Mouse (Mus musculus): ENCODE measurements around the gene Naglu. TPM values are rescaled to one million over a fixed set of nuclear protein-coding genes. Genes with fewer than 3 reads are reported as not detected.

Gene Naglu
- total RNA-seq, 2 experiments from 2014 or later: 8.3 TPM

DNA sequence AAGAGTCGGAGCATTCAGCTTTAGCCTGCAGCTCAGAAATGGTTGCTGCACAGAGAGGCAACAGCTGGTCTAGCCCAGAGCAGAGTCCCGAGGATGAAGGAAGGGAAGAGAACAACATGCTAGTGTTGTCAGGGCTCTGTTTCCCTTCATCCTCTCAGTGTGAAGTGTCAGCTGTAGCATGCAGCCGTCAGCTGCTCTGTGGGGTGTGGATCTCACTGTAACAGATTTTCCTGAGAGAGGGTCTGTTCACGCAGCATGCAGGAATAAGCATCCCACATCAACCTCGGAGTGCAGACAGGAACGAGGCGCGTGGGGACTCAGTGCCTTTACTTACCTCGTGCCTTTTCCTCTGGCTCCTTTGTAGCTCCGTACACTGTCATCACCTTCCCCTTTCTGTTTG, 32.0 kb upstream of the Naglu start:
- no peak overlapping the region for H3K4me3 ChIP-seq
- no peak for DNase-seq (ENCODE audit: extremely low spot score in 1 of 2, low spot score in 2 of 2)
- no peak for TF ChIP-seq CTCF (IDR thresholded peaks at IDR 0.05)
- H3K27ac ChIP-seq: no peak overlapping the region
- intact Hi-C loops (cut with DNase I): no loop called here

- intact Hi-C loops (cut with DNase I): loop anchor here (2.0 kb wide), 1 partner anchor 15 kb away; no protein-coding TSS in a partner anchor
- no peak for TF ChIP-seq CTCF (IDR thresholded peaks at IDR 0.05)
- 0 out of 2 replicates have a peak overlapping the region, but pooled peaks have one; percentile 15 for H3K27ac ChIP-seq
Observed at GRCm38 (mm10) chr11:101045826-101046225, 24.0 kb upstream of the Naglu start.

GRCm38 (mm10) chr11:101046440-101046839, 23.4 kb upstream of the Naglu start:
- DNase-seq (ENCODE audit: extremely low spot score in 1 of 2, low spot score in 2 of 2): no peak
- no peak for TF ChIP-seq CTCF (IDR thresholded peaks at IDR 0.05)
- intact Hi-C loops (cut with DNase I): no loop called here
- Histone ChIP-seq H3K4me3 (no peak overlapping the region), H3K27ac (no peak overlapping the region; the same call in 1 of the 2 replicates)

More at GRCm38 (mm10) chr11:101045826-101046225, 24.0 kb upstream of the Naglu start:
- no peak overlapping the region for H3K4me3 ChIP-seq
- DNase-seq (ENCODE audit: extremely low spot score in 1 of 2, low spot score in 2 of 2): no peak

GRCm38 (mm10) chr11:101047502-101047901, 22.3 kb upstream of the Naglu start:
- intact Hi-C loops (cut with DNase I): no loop called here
- TF ChIP-seq CTCF (IDR thresholded peaks at IDR 0.05): no peak
- H3K4me3 ChIP-seq: no peak overlapping the region
- peak overlapping the region; percentile 47; the same call in 1 of the 2 replicates for H3K27ac ChIP-seq
- no peak for DNase-seq (ENCODE audit: extremely low spot score in 1 of 2, low spot score in 2 of 2)

DNA sequence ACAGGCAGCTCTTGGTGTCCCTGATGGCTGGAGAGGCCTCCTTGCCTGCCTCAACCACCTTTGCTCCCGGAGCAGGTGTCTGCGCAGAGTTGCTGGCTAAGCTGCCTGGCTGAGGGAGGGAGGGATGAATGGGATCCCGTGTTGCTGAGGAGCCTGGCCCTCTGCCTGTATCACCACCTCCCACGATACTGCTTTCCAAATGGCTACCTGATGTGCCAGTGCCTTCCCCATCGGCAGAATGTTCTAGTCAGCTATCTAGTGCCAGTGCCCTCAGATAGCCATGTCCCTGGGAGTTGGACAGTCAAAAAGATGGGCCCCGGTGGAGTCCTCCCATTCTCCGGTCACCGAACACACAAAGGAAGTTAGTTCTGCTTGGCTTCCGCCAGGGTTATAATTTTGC, 19.5 kb upstream of the Naglu start:
- intact Hi-C loops (cut with DNase I): no loop called here
- TF ChIP-seq CTCF (IDR thresholded peaks at IDR 0.05): no peak
- Histone ChIP-seq H3K27ac (peak overlapping the region; percentile 59), H3K4me3 (no peak overlapping the region)
- DNase-seq (ENCODE audit: extremely low spot score in 1 of 2, low spot score in 2 of 2): no peak

DNA sequence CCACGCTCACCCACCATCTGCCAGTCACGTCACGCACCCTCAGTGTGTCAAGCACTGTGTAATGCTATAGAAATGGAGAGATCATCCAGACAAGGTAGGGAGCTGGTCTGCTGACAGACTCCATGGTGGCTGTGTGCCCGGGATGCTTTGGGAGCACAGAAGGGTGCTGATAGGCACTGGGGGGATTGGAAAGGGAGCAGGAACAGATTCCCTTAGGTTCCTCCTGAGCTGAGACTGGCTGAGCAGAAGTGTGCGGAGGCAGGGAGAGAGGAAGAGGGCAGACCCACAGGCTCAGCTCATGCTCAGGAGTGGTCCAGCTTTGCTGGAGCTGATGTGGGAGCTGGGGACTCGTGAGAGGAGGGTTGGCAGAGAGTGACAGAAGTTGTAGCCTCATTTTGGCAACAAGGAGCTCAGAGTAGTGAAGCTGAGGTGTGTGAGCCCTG, 18.7 kb upstream of the Naglu start:
- Histone ChIP-seq H3K4me3 (no peak overlapping the region), H3K27ac (peak overlapping the region; percentile 59; the same call in 1 of the 2 replicates)
- no peak for TF ChIP-seq CTCF (IDR thresholded peaks at IDR 0.05)
- no peak for DNase-seq (ENCODE audit: extremely low spot score in 1 of 2, low spot score in 2 of 2)
- intact Hi-C loops (cut with DNase I): no loop called here

DNA sequence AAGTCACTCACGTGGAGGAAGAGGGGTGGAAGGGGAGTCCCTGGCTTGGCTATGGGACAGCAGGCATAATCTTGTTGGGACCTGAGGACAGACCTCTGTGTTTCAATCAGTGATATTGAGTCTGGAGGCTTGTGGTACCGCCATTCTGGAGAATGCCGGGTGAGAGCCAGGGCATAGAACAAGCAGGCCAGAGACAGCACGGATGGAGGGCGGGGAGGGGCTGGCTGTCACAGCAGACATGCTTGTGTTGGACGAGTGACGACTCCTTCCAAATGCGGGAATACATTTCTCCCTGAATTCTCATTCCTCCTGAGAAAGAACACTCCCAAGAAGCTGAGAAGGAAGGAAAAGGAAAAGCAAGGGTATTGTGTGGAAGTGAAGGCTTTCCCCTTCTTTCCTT, 18.2 kb upstream of the Naglu start:
- intact Hi-C loops (cut with DNase I): no loop called here
- no peak overlapping the region for H3K4me3 ChIP-seq
- H3K27ac ChIP-seq: peak overlapping the region; percentile 4; the same call in 1 of the 2 replicates
- no peak for DNase-seq (ENCODE audit: extremely low spot score in 1 of 2, low spot score in 2 of 2)
- no peak for TF ChIP-seq CTCF (IDR thresholded peaks at IDR 0.05)

- H3K27ac ChIP-seq: peak overlapping the region; percentile 67
- no peak overlapping the region for H3K4me3 ChIP-seq
- intact Hi-C loops (cut with DNase I): no loop called here
- TF ChIP-seq CTCF (IDR thresholded peaks at IDR 0.05): no peak
- DNase-seq (ENCODE audit: extremely low spot score in 1 of 2, low spot score in 2 of 2): no peak
Observed at GRCm38 (mm10) chr11:101052751-101053473, 16.9 kb upstream of the Naglu start.

DNA sequence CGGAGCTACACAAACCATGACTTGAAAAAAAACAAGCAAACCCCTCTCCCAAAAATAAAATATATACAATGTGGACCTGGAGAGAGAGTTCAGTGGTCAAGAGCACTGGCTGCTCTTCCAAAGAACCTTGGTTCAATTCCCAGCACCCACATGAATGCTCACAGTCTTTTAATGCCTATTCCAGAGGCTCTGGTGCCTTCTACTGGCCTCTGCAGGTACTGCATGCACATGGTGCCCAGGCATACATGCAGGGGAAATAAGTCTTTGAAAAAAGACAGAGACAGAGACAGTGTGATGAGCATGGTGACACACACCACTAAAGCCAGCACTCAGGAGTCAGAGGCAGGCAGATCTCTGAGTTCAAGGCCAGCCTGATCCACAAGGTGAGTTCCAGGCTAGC, 15.8 kb upstream of the Naglu start:
- Histone ChIP-seq H3K27ac (no peak overlapping the region), H3K4me3 (no peak overlapping the region)
- DNase-seq (ENCODE audit: extremely low spot score in 1 of 2, low spot score in 2 of 2): no peak
- intact Hi-C loops (cut with DNase I): no loop called here
- TF ChIP-seq CTCF (IDR thresholded peaks at IDR 0.05): peak; percentile 49

GRCm38 (mm10) chr11:101055418-101055817, 14.4 kb upstream of the Naglu start:
- Histone ChIP-seq H3K4me3 (no peak overlapping the region), H3K27ac (no peak overlapping the region)
- intact Hi-C loops (cut with DNase I): no loop called here
- no peak for TF ChIP-seq CTCF (IDR thresholded peaks at IDR 0.05)
- DNase-seq (ENCODE audit: extremely low spot score in 1 of 2, low spot score in 2 of 2): no peak

- no peak for TF ChIP-seq CTCF (IDR thresholded peaks at IDR 0.05)
- no peak overlapping the region for H3K4me3 ChIP-seq
- no peak for DNase-seq (ENCODE audit: extremely low spot score in 1 of 2, low spot score in 2 of 2)
- intact Hi-C loops (cut with DNase I): no loop called here
- peak overlapping the region; percentile 67 for H3K27ac ChIP-seq
Observed at GRCm38 (mm10) chr11:101056885-101057284, 12.9 kb upstream of the Naglu start.

- DNase-seq (ENCODE audit: extremely low spot score in 1 of 2, low spot score in 2 of 2): peak; percentile 78 to 84
- intact Hi-C loops (cut with DNase I): loop anchor here (1.0 kb wide), 1 partner anchor 75 kb away; no protein-coding TSS in a partner anchor
- Histone ChIP-seq H3K4me3 (no peak overlapping the region), H3K27ac (peak overlapping the region; percentile 80)
- peak; percentile 81 for TF ChIP-seq CTCF (IDR thresholded peaks at IDR 0.05)
Observed at GRCm38 (mm10) chr11:101057860-101058259, 12.0 kb upstream of the Naglu start.

GRCm38 (mm10) chr11:101058726-101059125, 11.1 kb upstream of the Naglu start:
- no peak overlapping the region for H3K4me3 ChIP-seq
- peak overlapping the region; percentile 80 for H3K27ac ChIP-seq
- TF ChIP-seq CTCF (IDR thresholded peaks at IDR 0.05): no peak
- no peak for DNase-seq (ENCODE audit: extremely low spot score in 1 of 2, low spot score in 2 of 2)
- intact Hi-C loops (cut with DNase I): loop anchor here (1.0 kb wide), 1 partner anchor 75 kb away; no protein-coding TSS in a partner anchor
